Mouse (Mus musculus): ENCODE measurements around the gene Psmd5. TPM values are rescaled to one million over a fixed set of nuclear protein-coding genes. Genes with fewer than 3 reads are reported as not detected.

Gene Psmd5
- polyA plus RNA-seq, 1 experiment from 2014 or later = 114 TPM

- Histone ChIP-seq H3K4me1 (replicated peaks) (peaks cover 41% of the 10 kb centered on the region), H3K27me3 (ENCODE audit: insufficient read depth, poor library complexity, severe bottlenecking) (peaks cover 17% of the 10 kb centered on the region), H3K27ac (peak overlapping the region; percentile 41; the same call in 1 of the 2 replicates), H3K9me3 (no peaks in the 10 kb centered on the region), H3K36me3 (0 out of 2 replicates have a peak, but pooled peaks cover 3% of the 10 kb centered on the region), H3K4me3 (peak overlapping the region; percentile 43)
- peak; percentile 99 for DNase-seq (ENCODE audit: low spot score)
- under 1% methylated on average over 34 of the region's 34 CpGs for WGBS
Measured at GRCm38 (mm10) chr2:34904849-34905542, 30.2 kb upstream of the Psmd5 start.

- Histone ChIP-seq H3K9me3 (no peaks in the 10 kb centered on the region), H3K27me3 (ENCODE audit: insufficient read depth, poor library complexity, severe bottlenecking) (peaks cover 17% of the 10 kb centered on the region), H3K27ac (0 out of 2 replicates have a peak overlapping the region, but pooled peaks have one; percentile 41), H3K4me1 (replicated peaks) (peaks cover 41% of the 10 kb centered on the region), H3K4me3 (peak overlapping the region; percentile 43), H3K36me3 (0 out of 2 replicates have a peak, but pooled peaks cover 3% of the 10 kb centered on the region)
- WGBS = 78% methylated on average over 4 of the region's 4 CpGs
- no peak for DNase-seq (ENCODE audit: low spot score)
Measured at GRCm38 (mm10) chr2:34903652-34904405, 29.1 kb upstream of the Psmd5 start.

DNA sequence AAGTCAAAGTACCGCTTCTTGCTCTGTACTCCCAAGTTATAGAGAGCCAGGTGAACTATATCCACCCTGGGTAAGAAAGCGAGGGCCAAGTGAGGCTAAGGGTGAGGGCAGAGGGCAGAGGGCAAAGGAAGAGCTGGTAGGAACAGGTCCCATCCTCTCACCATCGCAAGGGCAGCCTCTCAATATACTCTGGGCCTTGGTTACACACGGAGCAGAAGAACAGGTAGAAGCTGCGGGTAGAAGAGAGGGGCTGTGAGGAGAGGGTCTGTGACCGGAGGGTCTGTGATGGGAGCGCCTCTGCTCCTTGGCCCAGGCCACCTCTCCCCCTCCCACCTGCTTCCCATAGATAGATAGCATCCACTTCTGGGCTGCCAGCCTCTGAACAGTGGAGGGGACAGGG lies 28.4 kb upstream of the Psmd5 start:
- no peak overlapping the region for H3K4me3 ChIP-seq
- H3K27me3 ChIP-seq (ENCODE audit: insufficient read depth, poor library complexity, severe bottlenecking) = peaks cover 17% of the 10 kb centered on the region
- no peak overlapping the region for H3K27ac ChIP-seq
- H3K9me3 ChIP-seq = no peaks in the 10 kb centered on the region
- 0 out of 2 replicates have a peak, but pooled peaks cover 3% of the 10 kb centered on the region for H3K36me3 ChIP-seq
- WGBS = 89% methylated on average over 7 of the region's 7 CpGs
- H3K4me1 ChIP-seq (replicated peaks) = peaks cover 43% of the 10 kb centered on the region
- no peak for DNase-seq (ENCODE audit: low spot score)

DNA sequence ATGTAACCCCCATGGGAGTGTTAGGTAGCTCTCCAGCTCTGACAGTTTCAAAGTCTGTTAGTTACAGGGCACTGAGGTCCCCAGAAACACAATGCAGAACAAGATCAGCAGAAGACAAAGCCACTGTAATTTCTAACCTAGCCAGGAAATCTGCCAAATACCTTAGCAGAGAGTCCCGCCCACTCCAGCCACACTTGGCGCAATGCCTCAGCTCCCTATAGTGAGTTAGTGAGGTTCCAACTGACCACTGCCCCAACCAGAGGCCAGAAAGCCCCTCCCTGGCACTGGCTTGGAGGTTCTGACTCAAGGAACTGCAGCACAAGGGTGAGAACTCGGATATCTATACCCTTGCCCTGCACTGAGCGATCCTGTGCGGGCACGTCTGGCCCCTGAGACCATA lies 28.0 kb upstream of the Psmd5 start:
- peaks cover 48% of the 10 kb centered on the region for H3K4me1 ChIP-seq (replicated peaks)
- no peak overlapping the region for H3K27ac ChIP-seq
- WGBS = 85% methylated on average over 6 of the region's 6 CpGs
- no peak for DNase-seq (ENCODE audit: low spot score)
- no peaks in the 10 kb centered on the region for H3K9me3 ChIP-seq
- H3K36me3 ChIP-seq = 0 out of 2 replicates have a peak, but pooled peaks cover 3% of the 10 kb centered on the region
- H3K27me3 ChIP-seq (ENCODE audit: insufficient read depth, poor library complexity, severe bottlenecking) = peaks cover 14% of the 10 kb centered on the region
- H3K4me3 ChIP-seq = no peak overlapping the region

- WGBS = 72% methylated on average over 4 of the region's 4 CpGs
- H3K27me3 ChIP-seq (ENCODE audit: insufficient read depth, poor library complexity, severe bottlenecking) = peaks cover 7% of the 10 kb centered on the region
- DNase-seq (ENCODE audit: low spot score) = no peak
- H3K9me3 ChIP-seq = no peaks in the 10 kb centered on the region
- H3K36me3 ChIP-seq = 0 out of 2 replicates have a peak, but pooled peaks cover 3% of the 10 kb centered on the region
- H3K4me3 ChIP-seq = no peak overlapping the region
- H3K4me1 ChIP-seq (replicated peaks) = peaks cover 40% of the 10 kb centered on the region
- no peak overlapping the region for H3K27ac ChIP-seq
Measured at GRCm38 (mm10) chr2:34901726-34902125, 27.0 kb upstream of the Psmd5 start.

- Histone ChIP-seq H3K27me3 (ENCODE audit: insufficient read depth, poor library complexity, severe bottlenecking) (0 out of 2 replicates have a peak, but pooled peaks cover 3% of the 10 kb centered on the region), H3K36me3 (0 out of 2 replicates have a peak, but pooled peaks cover 3% of the 10 kb centered on the region), H3K4me1 (replicated peaks) (peaks cover 34% of the 10 kb centered on the region), H3K4me3 (no peak overlapping the region), H3K27ac (no peak overlapping the region), H3K9me3 (no peaks in the 10 kb centered on the region)
- DNase-seq (ENCODE audit: low spot score) = no peak
- WGBS = 85% methylated on average over 1 of the region's 1 CpGs
Measured at GRCm38 (mm10) chr2:34900412-34900811, 25.6 kb upstream of the Psmd5 start.

DNA sequence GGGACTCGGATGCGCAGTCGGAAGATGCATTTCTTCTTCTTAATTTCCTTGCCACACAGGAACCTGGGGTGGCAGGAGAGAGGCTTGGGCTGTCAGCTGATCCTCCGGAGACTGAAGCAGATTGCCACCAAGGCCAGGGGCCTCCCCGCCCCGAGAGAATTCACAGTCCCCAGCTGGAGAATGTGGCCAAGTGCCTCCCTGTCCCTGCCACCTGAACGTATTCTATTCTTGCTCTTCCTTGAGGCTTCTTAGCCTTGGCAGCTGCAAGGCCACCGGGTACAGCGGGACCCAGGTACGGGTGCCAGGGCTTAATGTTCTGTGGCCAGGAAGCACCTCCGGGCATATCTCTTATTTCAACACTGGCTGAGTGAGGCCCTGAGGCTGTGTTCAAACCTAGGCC lies 24.9 kb upstream of the Psmd5 start:
- no peak for DNase-seq (ENCODE audit: low spot score)
- peaks cover 28% of the 10 kb centered on the region for H3K4me1 ChIP-seq (replicated peaks)
- 85% methylated on average over 11 of the region's 11 CpGs for WGBS

DNA sequence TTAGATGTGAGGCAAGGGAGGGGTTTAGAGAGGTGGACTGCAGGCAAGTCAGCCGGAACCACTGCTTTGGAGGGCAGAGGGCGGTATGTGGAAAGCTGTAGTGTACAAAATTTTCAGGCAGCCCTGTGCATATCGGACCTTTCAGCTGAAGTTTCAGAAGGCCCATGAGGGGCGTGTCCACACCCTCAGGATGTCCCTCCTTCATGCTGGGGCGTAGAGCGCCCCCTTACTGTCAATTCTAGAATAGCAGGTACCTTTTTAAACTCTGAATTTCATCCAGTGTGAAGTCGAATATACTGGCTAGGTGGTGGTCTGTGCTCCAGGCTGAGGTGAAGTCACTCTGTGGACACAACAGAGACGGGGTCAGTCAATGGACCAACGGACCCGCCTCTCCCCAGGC lies 23.1 kb upstream of the Psmd5 start:
- no peaks in the 10 kb centered on the region for H3K9me3 ChIP-seq
- 0 out of 2 replicates have a peak, but pooled peaks cover 3% of the 10 kb centered on the region for H3K27me3 ChIP-seq (ENCODE audit: insufficient read depth, poor library complexity, severe bottlenecking)
- H3K4me1 ChIP-seq (replicated peaks) = peaks cover 15% of the 10 kb centered on the region; the same call in 1 of the 2 replicates
- no peak overlapping the region for H3K4me3 ChIP-seq
- no peak for DNase-seq (ENCODE audit: low spot score)
- H3K27ac ChIP-seq = 0 out of 2 replicates have a peak overlapping the region, but pooled peaks have one; percentile 12
- H3K36me3 ChIP-seq = 0 out of 2 replicates have a peak, but pooled peaks cover 3% of the 10 kb centered on the region
- WGBS = 21% methylated on average over 10 of the region's 10 CpGs

More for the DNA sequence above, 24.9 kb upstream of the Psmd5 start:
- Histone ChIP-seq H3K4me3 (no peak overlapping the region), H3K27ac (no peak overlapping the region), H3K36me3 (0 out of 2 replicates have a peak, but pooled peaks cover 3% of the 10 kb centered on the region), H3K9me3 (no peaks in the 10 kb centered on the region), H3K27me3 (ENCODE audit: insufficient read depth, poor library complexity, severe bottlenecking) (0 out of 2 replicates have a peak, but pooled peaks cover 3% of the 10 kb centered on the region)

DNA sequence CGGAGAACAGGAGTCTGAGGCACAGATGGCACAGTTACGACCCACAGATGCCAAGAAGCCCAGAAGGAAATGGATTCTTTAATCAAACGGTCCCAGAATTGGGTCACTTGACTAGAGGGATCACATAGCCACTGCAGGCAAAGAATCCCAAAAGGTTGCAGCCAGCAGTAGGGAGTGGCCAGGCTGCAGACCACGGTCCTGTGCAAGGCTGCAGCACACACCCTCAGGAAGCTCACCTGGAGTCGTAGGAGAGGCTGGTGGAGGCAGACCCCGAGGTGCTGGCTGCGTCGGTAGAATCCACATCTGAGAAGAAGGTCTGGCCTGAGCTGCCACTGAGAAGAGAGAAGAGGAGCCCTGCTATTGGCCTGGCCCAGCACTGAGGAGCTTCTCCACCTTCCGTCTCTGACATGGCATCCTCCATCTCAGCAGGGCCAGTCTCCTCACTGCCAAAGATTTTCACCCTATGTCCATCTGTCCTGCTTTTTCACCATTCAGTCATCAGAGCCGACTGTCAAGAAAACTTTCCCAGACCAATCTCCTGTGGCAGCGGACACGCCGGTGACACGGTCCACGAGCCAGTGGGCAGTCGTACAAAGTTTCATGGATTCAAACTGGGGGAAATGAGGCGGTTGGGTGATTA lies 22.2 kb upstream of the Psmd5 start:
- H3K4me3 ChIP-seq = no peak overlapping the region
- H3K36me3 ChIP-seq = 0 out of 2 replicates have a peak, but pooled peaks cover 3% of the 10 kb centered on the region
- no peak overlapping the region for H3K27ac ChIP-seq
- DNase-seq (ENCODE audit: low spot score) = no peak
- no peaks in the 10 kb centered on the region for H3K9me3 ChIP-seq
- 0 out of 2 replicates have a peak, but pooled peaks cover 3% of the 10 kb centered on the region for H3K27me3 ChIP-seq (ENCODE audit: insufficient read depth, poor library complexity, severe bottlenecking)
- peaks cover 15% of the 10 kb centered on the region; the same call in 1 of the 2 replicates for H3K4me1 ChIP-seq (replicated peaks)
- 88% methylated on average over 17 of the region's 17 CpGs for WGBS

DNA sequence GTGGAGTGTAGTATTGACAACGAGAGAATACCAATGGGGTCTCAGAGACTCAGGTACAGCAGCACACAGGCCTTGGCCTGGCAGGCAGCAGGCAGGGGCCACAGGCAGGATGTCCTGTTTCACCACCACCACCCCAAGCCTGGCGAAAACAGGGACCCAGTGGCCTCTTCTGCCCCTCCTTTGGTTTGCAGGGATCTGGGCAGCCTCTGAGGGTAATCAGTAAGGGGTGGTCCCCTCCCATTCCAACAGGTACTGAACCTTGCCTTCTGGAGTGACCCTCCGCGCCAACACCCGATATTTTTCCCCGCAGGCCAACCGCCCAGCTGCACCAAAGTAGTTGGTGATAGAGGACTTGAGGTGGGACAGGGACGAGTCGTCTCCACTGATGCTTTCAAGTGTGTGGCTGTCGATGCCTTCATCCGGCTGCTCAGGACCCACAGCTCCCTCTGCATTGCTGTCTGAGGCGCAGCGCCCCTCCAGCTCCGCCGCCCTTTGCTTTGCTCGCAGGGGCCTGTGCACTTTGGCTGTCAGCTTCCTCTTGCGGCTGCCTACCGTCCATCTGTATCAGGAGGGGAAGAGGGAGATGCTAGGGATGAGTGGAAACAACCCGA lies 20.8 kb upstream of the Psmd5 start:
- Histone ChIP-seq H3K9me3 (no peaks in the 10 kb centered on the region), H3K4me1 (replicated peaks) (peaks cover 10% of the 10 kb centered on the region; the same call in 1 of the 2 replicates), H3K27ac (no peak overlapping the region), H3K27me3 (ENCODE audit: insufficient read depth, poor library complexity, severe bottlenecking) (0 out of 2 replicates have a peak, but pooled peaks cover 3% of the 10 kb centered on the region), H3K36me3 (no peaks in the 10 kb centered on the region), H3K4me3 (no peak overlapping the region)
- DNase-seq (ENCODE audit: low spot score) = no peak
- 79% methylated on average over 19 of the region's 19 CpGs for whole genome bisulfite sequencing

GRCm38 (mm10) chr2:34893950-34894349 lies 19.2 kb upstream of the Psmd5 start:
- no peak overlapping the region for H3K27ac ChIP-seq
- DNase-seq (ENCODE audit: low spot score) = no peak
- H3K4me3 ChIP-seq = no peak overlapping the region
- H3K4me1 ChIP-seq (replicated peaks) = peaks cover 7% of the 10 kb centered on the region; the same call in 1 of the 2 replicates
- no peaks in the 10 kb centered on the region for H3K36me3 ChIP-seq
- WGBS = 76% methylated on average over 5 of the region's 5 CpGs
- H3K27me3 ChIP-seq (ENCODE audit: insufficient read depth, poor library complexity, severe bottlenecking) = 0 out of 2 replicates have a peak, but pooled peaks cover 3% of the 10 kb centered on the region
- no peaks in the 10 kb centered on the region for H3K9me3 ChIP-seq

DNA sequence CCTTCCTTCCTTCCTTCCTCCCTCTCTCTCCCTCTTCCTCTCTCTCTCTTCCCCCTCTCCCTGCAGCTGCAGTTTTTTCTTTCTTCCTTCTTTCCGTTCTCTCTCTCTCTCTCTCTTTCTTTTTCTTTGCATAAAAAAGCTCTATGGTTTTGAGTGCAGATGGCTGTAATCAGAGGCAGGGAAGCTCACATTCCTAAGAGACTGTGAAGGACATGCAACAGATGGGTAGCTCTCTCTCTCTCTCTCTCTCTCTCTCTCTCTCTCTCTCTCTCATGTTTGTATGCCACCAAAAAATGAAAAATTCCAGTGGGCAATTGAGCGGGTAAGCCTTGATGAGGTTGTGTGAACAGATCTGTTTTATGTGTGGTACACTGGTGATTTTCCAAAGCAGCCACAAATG lies 9.4 kb upstream of the Psmd5 start:
- Histone ChIP-seq H3K36me3 (no peaks in the 10 kb centered on the region), H3K4me3 (no peak overlapping the region), H3K27ac (no peak overlapping the region), H3K9me3 (no peaks in the 10 kb centered on the region), H3K27me3 (ENCODE audit: insufficient read depth, poor library complexity, severe bottlenecking) (peaks cover 7% of the 10 kb centered on the region; the same call in 1 of the 2 replicates), H3K4me1 (replicated peaks) (no peaks in the 10 kb centered on the region)
- 76% methylated on average over 2 of the region's 2 CpGs for WGBS
- no peak for DNase-seq (ENCODE audit: low spot score)
